Mouse (Mus musculus) activated CD4-positive, CD25-positive, alpha-beta regulatory T cell (primary cell): ENCODE results near the gene Gm4787. TPM values are rescaled to one million over a fixed set of nuclear protein-coding genes. Genes with fewer than 3 reads are reported as not detected.

ENCODE experiments used
- polyA plus RNA-seq, 2 experiments: library from polyadenylated mRNA; unstranded; fragments of 100-300 nt; shearing (Covaris generic); gene quantifications; one replicate each; pipeline ENCODE4 v1.2.1; 2017

Gm4787 gene
- polyA plus RNA-seq, result under 1 TPM in 1 of 2 experiments, not detected in 1; 0.99 TPM

DNA sequence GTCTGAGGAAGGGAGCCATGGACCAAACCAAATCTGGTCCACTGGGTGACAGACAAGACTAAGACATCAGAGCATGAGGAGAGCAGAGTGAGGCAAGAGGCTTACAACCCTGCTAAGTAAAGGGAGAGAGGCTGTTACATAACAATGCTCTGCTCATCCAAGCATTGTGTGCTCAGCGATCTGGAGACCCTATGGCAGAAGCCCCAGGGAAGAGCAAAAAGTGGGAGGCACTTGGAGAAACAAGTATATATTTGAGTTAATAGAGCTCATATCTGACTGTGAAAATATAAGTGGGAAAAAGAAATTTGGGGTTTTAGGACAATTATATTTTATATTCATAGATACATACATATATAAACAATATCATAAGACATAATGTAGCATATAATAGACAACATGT is at the start of gene Gm4787:
TSS of gene Gm4787 (minus strand) at position 101 of the 400 bp plus-strand sequence.

DNA sequence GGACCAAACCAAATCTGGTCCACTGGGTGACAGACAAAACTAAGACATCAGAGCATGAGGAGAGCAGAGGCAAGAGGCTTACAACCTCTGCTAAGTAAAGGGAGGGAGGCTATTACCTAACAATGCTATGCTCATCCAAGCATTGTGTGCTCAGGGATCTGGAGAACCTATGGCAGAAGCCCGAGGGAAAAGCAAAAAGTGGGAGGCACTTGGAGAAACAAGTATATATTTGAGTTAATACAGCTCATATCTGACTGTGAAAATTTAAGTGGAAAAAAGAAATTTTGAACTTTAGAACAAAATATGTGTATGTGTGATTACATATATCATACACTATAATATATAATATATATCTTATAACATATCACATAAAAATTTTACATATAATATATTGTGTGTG is 42.6 kb upstream of the Gm4787 start, which contains the start of gene Adam4:
TSS of gene Adam4 (minus strand) at position 101 of the 400 bp plus-strand sequence.

DNA sequence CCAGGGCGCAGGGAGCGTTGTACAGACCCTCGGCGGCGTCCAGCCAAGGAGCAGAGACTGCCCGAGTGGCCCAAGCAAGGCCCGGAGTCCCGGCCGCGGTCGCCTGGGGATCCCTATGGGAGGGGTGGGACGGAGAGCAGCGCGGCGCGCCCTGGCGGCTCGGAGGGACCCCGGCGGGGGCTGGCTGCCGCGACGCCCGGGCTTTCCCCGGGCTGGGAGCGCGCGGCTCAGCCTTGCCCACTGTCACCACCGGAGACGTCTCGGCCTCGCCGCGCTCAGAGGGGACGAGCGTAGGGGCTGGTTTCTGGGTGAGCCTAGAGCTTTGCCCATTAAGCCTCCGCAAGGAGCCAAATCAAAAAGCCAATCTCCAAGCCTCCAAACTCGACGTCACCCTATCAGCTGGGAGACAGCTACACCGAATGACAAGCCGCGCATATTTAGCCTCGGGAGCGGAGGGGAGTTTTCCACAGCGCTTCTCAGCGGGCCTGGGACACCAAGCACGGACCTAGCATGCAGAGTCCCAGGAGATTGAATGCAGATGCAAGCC is 46.3 kb downstream of the Gm4787 start, which contains the start of gene Slc8a3:
TSS of gene Slc8a3 (minus strand) at position 306 of the 547 bp plus-strand sequence.

Other genes starting within 250 kb of the Gm4787 start
- not detected for gene Slc8a3, start 46.3 kb downstream of the Gm4787 start, polyA plus RNA-seq
- 1 to 10 TPM in 1 of 2 experiments, under 1 TPM in 1; 0.36 to 1.0 TPM for gene Adam4, start 42.5 kb upstream of the Gm4787 start, polyA plus RNA-seq
- 100 to 1,000 TPM; 161 to 216 TPM for gene Cox16, start 105.7 kb upstream of the Gm4787 start, polyA plus RNA-seq
- 10 to 100 TPM in 1 of 2 experiments, 1 to 10 TPM in 1; 9.9 to 12.3 TPM for gene Gm20498, start 153.4 kb upstream of the Gm4787 start, polyA plus RNA-seq
- 10 to 100 TPM; 42.5 to 57.7 TPM for gene Synj2bp, start 153.4 kb upstream of the Gm4787 start, polyA plus RNA-seq
- gene Adam21, start 189.0 kb upstream of the Gm4787 start, polyA plus RNA-seq, result under 1 TPM; 0.30 to 0.34 TPM
- gene Med6, start 215.5 kb upstream of the Gm4787 start, polyA plus RNA-seq, result 10 to 100 TPM; 15.3 to 22.9 TPM